Mouse (Mus musculus) naive thymus-derived CD4-positive, alpha-beta T cell, adult 2 months (primary cell): ENCODE measurements around the gene Cbll1.
"Not testable (repeated sequence)": the region's sequence is repeated elsewhere in the genome, so short reads cannot be mapped to it uniquely, and the experiment has no call there.

Source experiments
- DNase-seq: peaks from one replicate; pipeline ENCODE4 v3.0.0-alpha.2; 2011; ENCODE audit warnings: low read depth

Gene Cbll1

DNA sequence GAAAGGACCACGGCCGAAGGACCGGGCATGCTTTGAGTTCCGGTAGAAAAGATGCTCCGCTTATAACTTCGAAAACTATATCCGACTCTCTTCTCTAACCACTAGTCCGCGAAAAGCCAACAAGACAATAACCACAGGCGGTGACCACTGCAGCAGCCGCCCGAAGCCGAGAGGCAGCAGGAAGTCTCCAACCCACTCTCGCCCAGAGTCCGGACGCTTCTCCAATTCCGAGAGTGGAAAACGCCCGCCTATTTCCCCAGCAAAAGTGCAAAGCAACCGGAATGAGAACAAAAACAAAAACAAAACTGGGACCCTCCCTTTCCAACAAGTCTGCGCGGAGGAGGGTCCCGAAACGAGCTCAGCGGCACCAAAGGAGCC, 491 bp downstream of the Cbll1 start:
- no peak for DNase-seq

DNA sequence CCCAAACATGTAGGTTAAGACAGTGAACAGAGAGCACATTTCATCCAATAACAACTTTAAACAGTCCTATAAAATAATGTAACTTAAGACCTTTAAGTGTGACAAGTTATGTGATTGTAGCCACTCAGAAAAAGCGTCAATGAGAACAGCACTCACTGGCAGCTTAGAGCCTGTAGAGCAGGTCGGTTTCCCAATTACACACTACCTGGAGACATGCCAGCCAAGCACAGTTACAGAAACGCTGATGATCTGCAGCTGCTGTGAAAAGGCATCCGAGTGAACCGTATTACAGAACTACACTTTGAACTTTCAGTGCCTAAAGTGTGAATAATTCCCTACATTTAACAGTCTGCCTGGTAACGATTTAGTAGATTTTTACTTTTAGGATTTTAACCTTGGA, 13.0 kb downstream of the Cbll1 start:
- DNase-seq: no peak

DNA sequence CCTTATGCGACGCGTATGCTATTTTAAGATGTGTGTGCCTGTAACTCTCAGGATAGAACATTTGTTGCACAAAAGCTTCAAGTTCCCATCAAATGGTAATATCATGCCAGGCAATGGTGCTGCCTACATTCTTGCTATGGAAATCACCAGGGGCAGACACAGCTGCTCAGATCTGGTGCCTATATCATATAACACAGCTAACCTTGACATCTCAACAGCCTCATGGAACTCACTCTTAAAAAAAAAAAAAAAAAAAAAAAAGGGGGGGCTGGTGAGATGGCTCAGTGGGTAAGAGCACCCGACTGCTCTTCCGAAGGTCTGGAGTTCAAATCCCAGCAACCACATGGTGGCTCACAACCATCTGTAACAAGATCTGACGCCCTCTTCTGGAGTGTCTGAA, 21.2 kb downstream of the Cbll1 start:
- DNase-seq: not testable (repeated sequence)

DNA sequence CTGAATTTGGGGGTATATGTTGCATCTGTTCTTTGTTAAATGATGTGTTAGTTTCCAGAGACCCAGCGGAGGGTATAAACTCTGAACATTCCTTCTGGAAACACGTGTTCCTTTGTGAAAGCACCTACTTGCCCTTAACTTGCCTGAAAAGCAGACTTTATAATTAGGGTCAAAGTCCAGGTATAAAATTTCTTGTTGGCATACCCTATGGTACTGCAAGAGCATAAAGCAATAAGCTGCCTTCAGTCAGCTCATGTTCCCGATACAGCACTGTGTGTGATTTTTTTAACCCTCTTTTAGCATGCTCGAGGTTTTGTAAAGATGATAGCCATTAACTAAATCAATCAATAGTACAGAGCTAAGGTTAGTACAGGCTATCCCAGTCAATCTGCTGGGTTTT, 36.8 kb downstream of the Cbll1 start:
- no peak for DNase-seq

DNA sequence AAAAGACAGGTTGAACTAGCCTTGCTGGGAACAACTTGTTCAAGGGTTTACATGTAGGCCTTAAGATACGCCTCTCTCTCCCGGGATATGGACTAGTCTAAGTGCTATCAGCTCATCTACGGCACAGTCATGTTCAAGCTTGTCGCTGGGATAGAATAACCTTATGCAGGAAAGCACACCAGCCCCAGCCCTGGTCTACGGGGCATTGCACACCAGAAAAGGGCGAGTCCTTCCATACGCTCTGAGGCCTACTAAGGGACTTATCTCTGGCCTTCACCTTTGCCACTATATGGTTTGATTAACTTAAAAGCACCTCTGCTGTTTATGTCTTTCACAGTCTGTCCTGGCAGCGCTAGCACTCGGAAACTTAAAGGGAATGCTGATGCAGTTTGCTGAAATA, 38.0 kb downstream of the Cbll1 start:
- no peak for DNase-seq

DNA sequence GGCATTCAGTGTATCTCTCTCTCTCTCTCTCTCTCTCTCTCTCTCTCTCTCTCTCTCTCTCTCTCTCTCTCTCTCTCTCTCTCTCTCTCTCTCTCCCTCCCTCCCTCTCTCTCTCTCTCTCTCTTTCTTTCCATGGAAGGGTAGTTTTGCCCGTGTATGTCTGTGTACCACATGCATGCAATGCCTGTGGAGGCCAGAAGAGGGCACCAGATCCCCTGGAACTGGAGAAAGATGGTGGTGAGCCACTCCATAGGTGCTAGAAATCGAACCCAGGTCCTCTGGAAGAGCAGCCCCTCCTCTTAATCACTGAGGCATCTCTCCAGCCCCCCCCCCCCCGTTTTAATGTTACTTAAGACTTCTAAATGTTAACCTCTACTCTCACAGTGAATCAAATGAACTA, 39.1 kb downstream of the Cbll1 start:
- DNase-seq: not testable (repeated sequence)

DNA sequence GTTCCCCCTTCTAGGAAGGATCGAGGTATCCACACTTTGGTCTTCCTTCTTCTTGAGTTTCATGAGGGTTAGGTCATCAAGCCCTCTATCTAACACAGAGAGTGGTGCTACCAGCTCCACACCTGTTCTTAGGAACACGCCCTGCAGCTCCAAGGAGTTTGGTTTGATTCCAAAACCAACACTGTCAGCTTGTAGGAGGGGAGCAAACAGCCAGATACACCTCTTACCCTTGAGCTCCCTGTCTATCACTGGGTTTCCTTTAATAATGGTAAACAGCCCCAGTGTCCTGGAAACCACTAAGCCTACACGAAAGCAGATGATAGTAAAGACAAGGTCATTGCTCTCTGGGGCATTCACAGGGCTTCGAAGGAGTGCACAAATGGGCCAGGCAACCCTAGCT, 40.9 kb downstream of the Cbll1 start:
- no peak for DNase-seq

DNA sequence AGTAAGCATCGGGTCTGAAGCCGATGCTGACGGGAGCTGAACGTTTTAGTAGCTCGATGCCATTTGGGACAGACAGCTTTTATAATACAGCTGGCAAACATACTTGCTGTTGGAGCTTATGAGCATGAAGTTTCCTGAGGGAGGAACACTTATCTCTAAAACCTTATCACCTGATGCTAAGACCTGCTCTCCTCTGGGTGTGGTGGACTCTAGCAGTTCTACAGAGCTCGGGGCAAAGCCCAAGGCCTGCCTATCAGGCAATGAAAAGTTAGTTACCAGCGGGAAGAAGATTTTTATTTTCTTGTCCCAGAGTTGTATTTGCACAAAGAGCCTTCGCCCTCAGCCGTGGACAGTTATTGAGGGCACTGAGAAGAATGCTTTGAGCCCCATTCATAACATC, 43.1 kb downstream of the Cbll1 start:
- no peak for DNase-seq

DNA sequence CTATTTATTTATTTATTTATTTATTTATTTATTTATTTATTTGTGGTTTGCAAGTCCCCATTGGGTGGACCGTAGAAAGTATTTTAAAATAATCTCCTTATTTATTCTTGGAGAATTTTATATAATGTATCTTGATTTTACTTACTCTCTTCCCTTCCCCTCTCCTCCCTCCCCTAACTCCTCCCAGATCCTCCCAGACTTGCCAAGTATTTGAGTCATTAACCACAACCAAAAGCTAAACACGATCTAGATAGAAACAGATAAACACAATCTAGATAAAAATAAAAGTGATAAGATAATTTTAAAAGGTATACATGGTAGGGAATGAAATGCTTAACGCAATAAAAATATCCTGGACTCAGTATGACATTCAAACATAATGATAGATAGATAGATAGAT, 50.1 kb downstream of the Cbll1 start:
- DNase-seq: no peak

DNA sequence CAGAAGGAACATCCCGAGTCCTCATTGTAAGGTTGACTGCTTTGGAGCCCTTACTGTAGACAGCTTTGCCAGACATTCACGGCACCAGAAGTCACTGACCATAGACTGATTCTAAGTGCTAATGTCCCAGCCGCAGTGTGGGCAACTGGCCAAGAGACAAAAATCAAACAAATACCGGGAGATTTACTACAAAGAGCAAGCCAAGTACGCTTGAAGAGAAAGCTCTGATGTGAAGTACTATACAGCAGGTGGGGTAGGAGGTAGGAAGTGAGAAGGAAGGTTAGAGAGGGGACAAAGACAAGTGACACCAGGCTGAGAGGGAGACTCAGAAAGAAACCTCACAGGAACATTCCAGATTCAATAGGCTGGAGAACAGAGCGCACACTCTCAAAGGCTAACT, 54.6 kb downstream of the Cbll1 start:
- no peak for DNase-seq

DNA sequence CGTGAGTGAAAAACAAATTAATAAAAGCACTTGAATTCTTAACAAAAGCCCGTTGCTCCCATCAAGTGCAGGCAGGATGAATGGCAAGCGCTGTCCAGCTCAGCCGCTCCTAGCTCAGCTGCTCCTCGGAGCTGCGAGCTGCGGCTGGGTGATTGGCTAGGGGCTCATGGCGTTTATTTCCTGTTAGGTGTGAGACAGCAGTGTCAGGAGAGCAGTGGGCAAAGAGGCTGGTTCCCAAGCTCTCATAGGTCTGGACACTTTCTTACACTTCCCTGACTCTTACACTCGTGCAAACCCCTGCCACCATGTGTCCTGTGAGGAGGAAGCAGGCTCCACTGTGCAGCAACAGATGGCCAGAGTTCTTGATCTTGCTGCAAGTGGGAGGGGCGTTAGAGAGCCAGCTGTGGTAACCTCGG, 55.3 kb downstream of the Cbll1 start:
- no peak for DNase-seq

DNA sequence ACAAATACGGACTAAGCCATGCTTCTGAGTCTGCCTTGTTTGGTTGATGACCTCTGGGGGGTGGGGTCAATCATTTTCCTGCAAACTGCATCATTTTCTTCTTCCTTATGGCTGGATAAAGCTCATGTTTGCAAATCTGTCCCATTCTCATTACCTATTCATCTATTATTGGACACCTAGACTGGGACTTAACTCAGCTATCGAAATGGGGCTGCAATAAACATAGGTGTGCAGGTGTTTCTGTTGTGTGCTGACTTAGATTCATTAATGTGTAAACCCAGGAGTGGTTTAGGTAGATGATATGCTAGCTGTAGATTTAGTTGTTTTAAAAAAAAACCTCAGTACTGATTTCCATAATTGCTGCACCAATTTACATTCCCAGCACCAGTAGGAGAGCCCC, 59.8 kb downstream of the Cbll1 start:
- DNase-seq: no peak

DNA sequence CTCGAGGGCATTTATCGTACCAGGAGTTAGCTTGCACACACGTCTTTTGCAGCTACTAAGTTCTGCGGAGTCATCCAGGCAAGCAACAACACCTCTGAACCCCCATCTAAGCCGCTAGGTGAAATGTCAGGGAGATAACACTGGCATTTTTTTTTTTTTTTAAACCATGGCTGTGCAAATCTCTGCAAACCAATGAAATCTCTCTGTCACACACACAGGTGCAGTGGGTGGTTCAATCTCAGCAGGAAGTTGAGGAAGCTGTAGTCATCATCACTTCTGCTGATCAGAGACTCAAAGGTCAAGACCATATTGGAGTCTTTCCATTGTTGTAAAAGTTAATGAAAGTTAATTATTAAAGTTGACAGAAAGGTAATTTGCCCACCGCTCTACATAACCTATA, 61.6 kb downstream of the Cbll1 start:
- no peak for DNase-seq
